Mouse (Mus musculus) layer of hippocampus, adult 9-11 months (tissue): ENCODE results near the gene Lrrc30.

Experiments
- DNase-seq: peaks from one replicate; pipeline ENCODE4 v3.0.0; 2022

Lrrc30 gene

GRCm38 (mm10) chr17:67632676-67633339 is at the start of gene Lrrc30:
Gene Lrrc30, minus strand, starts transcription at chr17:67632723.
- no peak for DNase-seq

- no peak for DNase-seq
These were observed 48.6 kb upstream of the Lrrc30 start for GRCm38 (mm10) chr17:67681084-67681483.

- DNase-seq, result no peak
These were observed 46.1 kb upstream of the Lrrc30 start for GRCm38 (mm10) chr17:67678576-67678975.

- DNase-seq, result peak; percentile 10
These were observed 35.5 kb upstream of the Lrrc30 start for GRCm38 (mm10) chr17:67667981-67668380.

GRCm38 (mm10) chr17:67666981-67667380 is 34.5 kb upstream of the Lrrc30 start:
- DNase-seq, result no peak

- DNase-seq, result no peak
These were observed 31.8 kb upstream of the Lrrc30 start for GRCm38 (mm10) chr17:67664299-67664698.

- DNase-seq, result peak; percentile 38
These were observed 19.0 kb upstream of the Lrrc30 start for GRCm38 (mm10) chr17:67651506-67651905.

- no peak for DNase-seq
These were observed 9.1 kb upstream of the Lrrc30 start for GRCm38 (mm10) chr17:67641627-67642026.

- DNase-seq, result no peak
These were observed 5.7 kb upstream of the Lrrc30 start for GRCm38 (mm10) chr17:67638119-67638810.

GRCm38 (mm10) chr17:67636951-67637350 is 4.4 kb upstream of the Lrrc30 start:
- no peak for DNase-seq

- no peak for DNase-seq
These were observed 3.8 kb upstream of the Lrrc30 start for GRCm38 (mm10) chr17:67636304-67636703.

GRCm38 (mm10) chr17:67629746-67630145 is 2.8 kb downstream of the Lrrc30 start:
- DNase-seq, result no peak

- DNase-seq, result peak; percentile 2
These were observed 3.3 kb downstream of the Lrrc30 start for GRCm38 (mm10) chr17:67629211-67629657.

- DNase-seq, result no peak
These were observed 4.0 kb downstream of the Lrrc30 start for GRCm38 (mm10) chr17:67628475-67628874.

- DNase-seq, result no peak
These were observed 7.1 kb downstream of the Lrrc30 start for GRCm38 (mm10) chr17:67625431-67625830.

GRCm38 (mm10) chr17:67619001-67619400 is 13.5 kb downstream of the Lrrc30 start:
- DNase-seq, result no peak

- DNase-seq, result no peak
These were observed 18.1 kb downstream of the Lrrc30 start for GRCm38 (mm10) chr17:67614381-67614780.

GRCm38 (mm10) chr17:67612576-67612975 is 19.9 kb downstream of the Lrrc30 start:
- DNase-seq, result no peak

- no peak for DNase-seq
These were observed 20.4 kb downstream of the Lrrc30 start for GRCm38 (mm10) chr17:67612151-67612550.

- DNase-seq, result no peak
These were observed 28.1 kb downstream of the Lrrc30 start for GRCm38 (mm10) chr17:67604446-67604845.

- DNase-seq, result no peak
These were observed 30.0 kb downstream of the Lrrc30 start for GRCm38 (mm10) chr17:67602556-67602955.

- DNase-seq, result peak; percentile 54
These were observed 47.5 kb downstream of the Lrrc30 start for GRCm38 (mm10) chr17:67584937-67585579.

GRCm38 (mm10) chr17:67584533-67584932 is 48.0 kb downstream of the Lrrc30 start:
- DNase-seq, result no peak

GRCm38 (mm10) chr17:67583422-67583821 is 49.1 kb downstream of the Lrrc30 start:
- DNase-seq, result no peak
